Mouse (Mus musculus): Measurements from ENCODE around the gene Nr1i3. TPM values are rescaled to one million over a fixed set of nuclear protein-coding genes. Genes with fewer than 3 reads are reported as not detected.
A peak's percentile ranks its signal among the peaks of the same experiment; 100 is the strongest.

Nr1i3 gene
- total RNA-seq (2014; rRNA removed; ENCODE audit: low replicate concordance) (not detected in 2 replicates), polyA plus RNA-seq (2015; fragmentation: Nextera tagmentation; extraction: Ambion mirVana) (0.27 and 0.30 TPM in 2 replicates)

- Histone ChIP-seq H3K27ac (ENCODE audit: low read depth) (no peak within 1 kb of the TSS), H3K4me3 (ENCODE audit: low read depth, low read length) (no peak within 1 kb of the TSS), H3K4me2 (ENCODE audit: low read depth, low read length) (no peak within 1 kb of the TSS), H3K36me3 (replicated peaks; ENCODE audit: control insufficient read depth, insufficient read depth, low read length) (peaks cover 8% of the 10 kb centered on the region), H3K27me3 (ENCODE audit: control insufficient read depth, insufficient read depth, low read length) (no peaks in the 10 kb centered on the region), H3K9ac (replicated peaks; ENCODE audit: low read depth, low read length) (no peak within 1 kb of the TSS), H3K4me1 (ENCODE audit: control insufficient read depth, insufficient read depth) (peaks cover 3% of the 10 kb centered on the region; the same call in 1 of the 2 replicates), H3K9me3 (replicated peaks; ENCODE audit: control insufficient read depth, low read length) (no peaks in the 10 kb centered on the region)
- TF ChIP-seq CTCF (IDR thresholded peaks at IDR 0.05; ENCODE audit: low read depth), result no peak
- no peak for TF ChIP-seq EP300 (IDR thresholded peaks at IDR 0.05; ENCODE audit: low read depth)
- ATAC-seq (ENCODE audit: insufficient read depth, low read depth) (no peak), DNase-seq (ENCODE audit: low spot score) (no peak)
- 77% methylated on average over 10 of the region's 10 CpGs for WGBS
These were observed at the start of gene Nr1i3 for GRCm38 (mm10) chr1:171213801-171214496. Gene Nr1i3 (plus strand): TSS chr1:171213970.

DNA sequence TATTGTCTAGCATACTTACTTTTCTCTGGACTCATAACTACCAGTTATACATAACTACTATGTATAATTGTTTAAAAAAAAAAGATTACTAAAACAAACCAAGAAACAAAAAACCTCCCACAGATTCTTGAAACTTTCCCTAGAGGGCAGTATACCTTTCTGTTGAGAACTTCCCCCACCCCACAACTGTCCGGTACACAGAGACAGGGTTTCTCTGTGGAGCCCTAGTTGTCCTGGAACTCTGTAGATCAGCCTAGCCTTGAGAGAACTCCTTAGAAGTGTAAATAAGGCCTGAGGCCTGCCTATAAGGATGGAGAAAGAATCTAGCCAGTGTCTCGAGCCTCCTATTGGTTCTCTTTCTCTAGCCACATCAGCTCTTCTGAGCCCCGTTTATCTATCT lies 49.5 kb upstream of the Nr1i3 start:
- no peak overlapping the region for H3K9ac ChIP-seq (replicated peaks; ENCODE audit: low read depth, low read length)
- WGBS, result 28% methylated on average over 3 of the region's 3 CpGs
- no peak overlapping the region for H3K27ac ChIP-seq (ENCODE audit: low read depth)
- H3K27me3 ChIP-seq (ENCODE audit: control insufficient read depth, insufficient read depth, low read length), result no peaks in the 10 kb centered on the region
- H3K36me3 ChIP-seq (replicated peaks; ENCODE audit: control insufficient read depth, insufficient read depth, low read length), result no peaks in the 10 kb centered on the region
- TF ChIP-seq CTCF (IDR thresholded peaks at IDR 0.05; ENCODE audit: low read depth) (peak; percentile 54), EP300 (IDR thresholded peaks at IDR 0.05; ENCODE audit: low read depth) (no peak)
- peaks cover 5% of the 10 kb centered on the region for H3K4me1 ChIP-seq (ENCODE audit: control insufficient read depth, insufficient read depth)
- no peak overlapping the region for H3K4me2 ChIP-seq (ENCODE audit: low read depth, low read length)
- peak; percentile 82 for ATAC-seq (ENCODE audit: insufficient read depth, low read depth)
- peak; percentile 76 for DNase-seq (ENCODE audit: low spot score)
- H3K4me3 ChIP-seq (ENCODE audit: low read depth, low read length), result no peak overlapping the region
- no peaks in the 10 kb centered on the region for H3K9me3 ChIP-seq (replicated peaks; ENCODE audit: control insufficient read depth, low read length)

- TF ChIP-seq EP300 (IDR thresholded peaks at IDR 0.05; ENCODE audit: low read depth), result no peak
- TF ChIP-seq CTCF (IDR thresholded peaks at IDR 0.05; ENCODE audit: low read depth), result no peak
- Histone ChIP-seq H3K27ac (ENCODE audit: low read depth) (no peak overlapping the region), H3K4me3 (ENCODE audit: low read depth, low read length) (no peak overlapping the region)
These were observed 48.0 kb upstream of the Nr1i3 start for GRCm38 (mm10) chr1:171165629-171166345.

GRCm38 (mm10) chr1:171168906-171169305 lies 44.9 kb upstream of the Nr1i3 start:
- H3K4me1 ChIP-seq (ENCODE audit: control insufficient read depth, insufficient read depth), result 0 out of 2 replicates have a peak, but pooled peaks cover 17% of the 10 kb centered on the region
- no peak for DNase-seq (ENCODE audit: low spot score)
- WGBS, result 87% methylated on average over 12 of the region's 12 CpGs
- ATAC-seq (ENCODE audit: insufficient read depth, low read depth), result no peak
- no peaks in the 10 kb centered on the region for H3K27me3 ChIP-seq (ENCODE audit: control insufficient read depth, insufficient read depth, low read length)
- TF ChIP-seq EP300 (IDR thresholded peaks at IDR 0.05; ENCODE audit: low read depth) (no peak), CTCF (IDR thresholded peaks at IDR 0.05; ENCODE audit: low read depth) (no peak)
- no peak overlapping the region for H3K27ac ChIP-seq (ENCODE audit: low read depth)
- no peak overlapping the region for H3K4me2 ChIP-seq (ENCODE audit: low read depth, low read length)
- peaks cover 4% of the 10 kb centered on the region; the same call in 1 of the 2 replicates for H3K36me3 ChIP-seq (replicated peaks; ENCODE audit: control insufficient read depth, insufficient read depth, low read length)
- no peaks in the 10 kb centered on the region for H3K9me3 ChIP-seq (replicated peaks; ENCODE audit: control insufficient read depth, low read length)
- H3K4me3 ChIP-seq (ENCODE audit: low read depth, low read length), result no peak overlapping the region
- no peak overlapping the region for H3K9ac ChIP-seq (replicated peaks; ENCODE audit: low read depth, low read length)

More at GRCm38 (mm10) chr1:171165629-171166345, 48.0 kb upstream of the Nr1i3 start:
- WGBS, result 64% methylated on average over 5 of the region's 5 CpGs
- Histone ChIP-seq H3K36me3 (replicated peaks; ENCODE audit: control insufficient read depth, insufficient read depth, low read length) (no peaks in the 10 kb centered on the region), H3K9me3 (replicated peaks; ENCODE audit: control insufficient read depth, low read length) (no peaks in the 10 kb centered on the region), H3K4me1 (ENCODE audit: control insufficient read depth, insufficient read depth) (0 out of 2 replicates have a peak, but pooled peaks cover 5% of the 10 kb centered on the region), H3K4me2 (ENCODE audit: low read depth, low read length) (no peak overlapping the region), H3K9ac (replicated peaks; ENCODE audit: low read depth, low read length) (no peak overlapping the region), H3K27me3 (ENCODE audit: control insufficient read depth, insufficient read depth, low read length) (no peaks in the 10 kb centered on the region)
- DNase-seq (ENCODE audit: low spot score) (no peak), ATAC-seq (ENCODE audit: insufficient read depth, low read depth) (no peak)

GRCm38 (mm10) chr1:171169913-171170312 lies 43.9 kb upstream of the Nr1i3 start:
- DNase-seq (ENCODE audit: low spot score) (no peak), ATAC-seq (ENCODE audit: insufficient read depth, low read depth) (no peak)
- TF ChIP-seq EP300 (IDR thresholded peaks at IDR 0.05; ENCODE audit: low read depth), result no peak
- TF ChIP-seq CTCF (IDR thresholded peaks at IDR 0.05; ENCODE audit: low read depth), result no peak
- Histone ChIP-seq H3K4me3 (ENCODE audit: low read depth, low read length) (no peak overlapping the region), H3K36me3 (replicated peaks; ENCODE audit: control insufficient read depth, insufficient read depth, low read length) (peaks cover 6% of the 10 kb centered on the region; the same call in 1 of the 2 replicates), H3K27ac (ENCODE audit: low read depth) (peak overlapping the region; percentile 84), H3K4me2 (ENCODE audit: low read depth, low read length) (no peak overlapping the region), H3K4me1 (ENCODE audit: control insufficient read depth, insufficient read depth) (0 out of 2 replicates have a peak, but pooled peaks cover 17% of the 10 kb centered on the region), H3K9ac (replicated peaks; ENCODE audit: low read depth, low read length) (no peak overlapping the region), H3K27me3 (ENCODE audit: control insufficient read depth, insufficient read depth, low read length) (no peaks in the 10 kb centered on the region), H3K9me3 (replicated peaks; ENCODE audit: control insufficient read depth, low read length) (no peaks in the 10 kb centered on the region)
- 48% methylated on average over 3 of the region's 3 CpGs for WGBS

Data from heart, postnatal 0 days (tissue).